Mouse (Mus musculus) right cerebral cortex, postnatal 10 days (tissue): ENCODE measurements around the gene Odf3l2.

ENCODE experiments used
- DNase-seq, 2 experiments: peaks; one replicate each; pipeline ENCODE4 v3.0.0; 2021; ENCODE audit warnings: low spot score in 2 of 2

Odf3l2 gene

GRCm38 (mm10) chr10:79671396-79672087 is 26.0 kb upstream of the Odf3l2 start:
- no peak for DNase-seq

GRCm38 (mm10) chr10:79670071-79670888 is 24.7 kb upstream of the Odf3l2 start:
- DNase-seq, result peak in 1 of 2 experiments; percentile 61

GRCm38 (mm10) chr10:79669576-79670057 is 24.1 kb upstream of the Odf3l2 start:
- DNase-seq, result peak; percentile 91 to 92

- peak; percentile 93 to 95 for DNase-seq
Measured at GRCm38 (mm10) chr10:79668771-79669575, 23.4 kb upstream of the Odf3l2 start, which contains the start of gene Tpgs1. TSS of gene Tpgs1 (plus strand) at chr10:79669369.

- DNase-seq, result peak in 1 of 2 experiments; percentile 44
Measured at GRCm38 (mm10) chr10:79668076-79668475, 22.5 kb upstream of the Odf3l2 start.

- peak in 1 of 2 experiments; percentile 38 for DNase-seq
Measured at GRCm38 (mm10) chr10:79666493-79666892, 21.0 kb upstream of the Odf3l2 start.

- DNase-seq, result no peak
Measured at GRCm38 (mm10) chr10:79665051-79665450, 19.5 kb upstream of the Odf3l2 start.

- peak; percentile 64 to 75 for DNase-seq
Measured at GRCm38 (mm10) chr10:79664131-79664665, 18.7 kb upstream of the Odf3l2 start, which contains the start of gene Madcam1. TSS of gene Madcam1 (plus strand) at chr10:79664559.

GRCm38 (mm10) chr10:79661861-79662260 is 16.3 kb upstream of the Odf3l2 start:
- peak in 1 of 2 experiments; percentile 26 for DNase-seq

- DNase-seq, result no peak
Measured at GRCm38 (mm10) chr10:79660298-79660697, 14.8 kb upstream of the Odf3l2 start.

GRCm38 (mm10) chr10:79658829-79659228 is 13.3 kb upstream of the Odf3l2 start:
- DNase-seq, result no peak

- DNase-seq, result peak; percentile 76 to 92
Measured at GRCm38 (mm10) chr10:79654946-79655395, 9.4 kb upstream of the Odf3l2 start.

- no peak for DNase-seq
Measured at GRCm38 (mm10) chr10:79652789-79653188, 7.3 kb upstream of the Odf3l2 start.

- peak; percentile 79 to 85 for DNase-seq
Measured at GRCm38 (mm10) chr10:79649070-79649751, 3.7 kb upstream of the Odf3l2 start.

GRCm38 (mm10) chr10:79638486-79639204 is 6.9 kb downstream of the Odf3l2 start:
- DNase-seq, result peak; percentile 70 to 75

GRCm38 (mm10) chr10:79637128-79638110 is 8.1 kb downstream of the Odf3l2 start, which contains the start of gene Shc2:
TSS of gene Shc2 (minus strand) at chr10:79637918.
- peak; percentile 93 for DNase-seq

- DNase-seq, result no peak
Measured at GRCm38 (mm10) chr10:79636287-79636686, 9.3 kb downstream of the Odf3l2 start.

GRCm38 (mm10) chr10:79633006-79633777 is 12.3 kb downstream of the Odf3l2 start:
- DNase-seq, result peak in 1 of 2 experiments; percentile 22
